Mouse (Mus musculus): Measurements from ENCODE around the gene Nbea.

Gene Nbea

DNA sequence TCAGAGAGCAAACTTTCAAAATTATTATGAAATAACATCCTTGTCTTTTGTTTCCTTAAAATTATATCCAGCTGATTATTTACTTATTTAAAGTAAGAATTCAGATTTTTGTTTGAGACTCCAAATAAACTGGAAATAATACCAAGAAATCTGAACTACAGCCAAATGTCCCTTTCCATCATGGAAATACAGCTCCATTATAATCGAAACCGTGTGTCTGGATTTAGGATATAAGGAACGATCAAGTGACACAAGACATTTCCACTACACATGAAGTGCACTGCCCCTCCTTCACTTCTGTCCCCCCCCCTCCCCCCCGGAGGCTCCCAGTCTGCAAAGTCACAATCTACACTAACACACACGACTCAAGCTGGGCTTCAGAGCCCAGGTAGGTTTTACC is 367.4 kb downstream of the Nbea start:
- TF ChIP-seq POU5F1 (IDR thresholded peaks at IDR 0.05; ENCODE audit: borderline replicate concordance, low read length), result no peak
- TF ChIP-seq CTCF (conservative IDR thresholded peaks at IDR 0.05; ENCODE audit: low read length), result no peak
- TF ChIP-seq NANOG (IDR thresholded peaks at IDR 0.05; ENCODE audit: borderline replicate concordance, low read length), result no peak
- Histone ChIP-seq H3K9me3 (ENCODE audit: low read length) (no peaks in the 10 kb centered on the region), H3K36me3 (ENCODE audit: insufficient read depth, low read length) (no peaks in the 10 kb centered on the region), H3K4me3 (replicated peaks; ENCODE audit: low read length) (no peak overlapping the region), H3K4me1 (replicated peaks; ENCODE audit: low read depth, low read length) (no peaks in the 10 kb centered on the region), H3K27me3 (ENCODE audit: insufficient read depth, low read length) (no peaks in the 10 kb centered on the region)

DNA sequence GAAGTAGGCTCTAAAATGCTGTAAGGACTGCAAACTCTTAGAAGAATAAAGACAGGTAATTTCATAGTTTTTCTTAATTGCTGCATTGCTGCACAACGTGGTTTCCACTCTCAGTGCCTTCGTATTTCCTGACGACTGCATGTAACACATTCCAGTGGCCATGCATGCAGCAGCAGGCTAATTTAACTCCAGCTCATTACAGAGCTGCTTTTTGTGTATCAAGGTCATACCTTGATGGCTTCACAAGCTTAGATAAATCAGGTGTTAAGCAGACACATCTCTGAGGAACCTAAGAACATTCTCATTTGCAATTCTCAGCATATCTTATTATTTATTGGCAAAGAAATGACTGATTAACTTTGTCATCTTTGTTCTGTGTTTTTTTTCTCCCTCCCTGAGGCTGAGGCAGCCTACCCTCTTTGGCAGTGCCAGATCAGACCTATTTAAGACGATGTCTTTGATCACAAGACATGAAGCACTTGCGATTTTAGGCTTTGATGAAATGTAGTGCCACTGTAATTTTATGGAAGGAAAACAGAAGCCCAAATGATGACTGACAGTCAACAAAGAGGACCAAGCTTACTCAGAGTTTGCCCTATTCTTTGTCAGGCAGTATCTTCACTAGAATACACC is 368.4 kb downstream of the Nbea start:
- H3K9me3 ChIP-seq (ENCODE audit: low read length), result no peaks in the 10 kb centered on the region
- TF ChIP-seq CTCF (conservative IDR thresholded peaks at IDR 0.05; ENCODE audit: low read length) (no peak), NANOG (IDR thresholded peaks at IDR 0.05; ENCODE audit: borderline replicate concordance, low read length) (no peak), POU5F1 (IDR thresholded peaks at IDR 0.05; ENCODE audit: borderline replicate concordance, low read length) (no peak)
- no peaks in the 10 kb centered on the region for H3K36me3 ChIP-seq (ENCODE audit: insufficient read depth, low read length)
- no peak overlapping the region for H3K4me3 ChIP-seq (replicated peaks; ENCODE audit: low read length)
- no peaks in the 10 kb centered on the region for H3K27me3 ChIP-seq (ENCODE audit: insufficient read depth, low read length)
- no peaks in the 10 kb centered on the region for H3K4me1 ChIP-seq (replicated peaks; ENCODE audit: low read depth, low read length)

- no peaks in the 10 kb centered on the region for H3K36me3 ChIP-seq (ENCODE audit: insufficient read depth, low read length)
- no peak overlapping the region for H3K4me3 ChIP-seq (replicated peaks; ENCODE audit: low read length)
- H3K4me1 ChIP-seq (replicated peaks; ENCODE audit: low read depth, low read length), result no peaks in the 10 kb centered on the region
- H3K9me3 ChIP-seq (ENCODE audit: low read length), result no peaks in the 10 kb centered on the region
- TF ChIP-seq NANOG (IDR thresholded peaks at IDR 0.05; ENCODE audit: borderline replicate concordance, low read length), result no peak
- TF ChIP-seq CTCF (conservative IDR thresholded peaks at IDR 0.05; ENCODE audit: low read length), result no peak
- no peak for TF ChIP-seq POU5F1 (IDR thresholded peaks at IDR 0.05; ENCODE audit: borderline replicate concordance, low read length)
- H3K27me3 ChIP-seq (ENCODE audit: insufficient read depth, low read length), result peaks cover 3% of the 10 kb centered on the region
Observed at GRCm38 (mm10) chr3:55794768-55795167, 388.7 kb downstream of the Nbea start.

GRCm38 (mm10) chr3:55793842-55794575 is 389.5 kb downstream of the Nbea start:
- Histone ChIP-seq H3K9me3 (ENCODE audit: low read length) (no peaks in the 10 kb centered on the region), H3K4me3 (replicated peaks; ENCODE audit: low read length) (no peak overlapping the region)
- TF ChIP-seq CTCF (conservative IDR thresholded peaks at IDR 0.05; ENCODE audit: low read length), result no peak
- TF ChIP-seq POU5F1 (IDR thresholded peaks at IDR 0.05; ENCODE audit: borderline replicate concordance, low read length), result no peak
- no peak for TF ChIP-seq NANOG (IDR thresholded peaks at IDR 0.05; ENCODE audit: borderline replicate concordance, low read length)

DNA sequence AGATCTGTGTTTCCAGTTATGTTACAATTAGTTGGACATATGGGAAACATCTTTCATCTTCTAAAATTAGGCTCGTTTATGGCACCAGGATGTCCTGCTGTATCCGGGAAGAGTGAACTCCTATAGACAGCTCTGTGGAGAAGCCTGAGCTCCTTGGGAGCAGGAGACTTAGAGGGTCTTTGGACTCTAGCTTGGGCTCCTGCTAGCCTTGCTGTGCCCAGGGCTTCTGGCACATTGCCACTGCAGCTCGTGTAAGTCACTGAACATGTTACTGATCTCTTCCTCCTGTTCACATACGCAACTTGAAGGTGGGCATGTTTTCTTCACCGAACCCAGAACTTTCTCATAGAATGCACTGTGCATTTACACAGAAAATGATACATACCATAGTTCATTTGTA is 391.2 kb downstream of the Nbea start:
- Histone ChIP-seq H3K36me3 (ENCODE audit: insufficient read depth, low read length) (no peaks in the 10 kb centered on the region), H3K9me3 (ENCODE audit: low read length) (no peaks in the 10 kb centered on the region), H3K4me1 (replicated peaks; ENCODE audit: low read depth, low read length) (0 out of 2 replicates have a peak, but pooled peaks cover 1% of the 10 kb centered on the region), H3K27me3 (ENCODE audit: insufficient read depth, low read length) (peaks cover 14% of the 10 kb centered on the region), H3K4me3 (replicated peaks; ENCODE audit: low read length) (no peak overlapping the region)
- TF ChIP-seq POU5F1 (IDR thresholded peaks at IDR 0.05; ENCODE audit: borderline replicate concordance, low read length) (no peak), NANOG (IDR thresholded peaks at IDR 0.05; ENCODE audit: borderline replicate concordance, low read length) (no peak), CTCF (conservative IDR thresholded peaks at IDR 0.05; ENCODE audit: low read length) (no peak)

More at GRCm38 (mm10) chr3:55793842-55794575, 389.5 kb downstream of the Nbea start:
- Histone ChIP-seq H3K27me3 (ENCODE audit: insufficient read depth, low read length) (peaks cover 9% of the 10 kb centered on the region), H3K4me1 (replicated peaks; ENCODE audit: low read depth, low read length) (no peaks in the 10 kb centered on the region), H3K36me3 (ENCODE audit: insufficient read depth, low read length) (no peaks in the 10 kb centered on the region)

DNA sequence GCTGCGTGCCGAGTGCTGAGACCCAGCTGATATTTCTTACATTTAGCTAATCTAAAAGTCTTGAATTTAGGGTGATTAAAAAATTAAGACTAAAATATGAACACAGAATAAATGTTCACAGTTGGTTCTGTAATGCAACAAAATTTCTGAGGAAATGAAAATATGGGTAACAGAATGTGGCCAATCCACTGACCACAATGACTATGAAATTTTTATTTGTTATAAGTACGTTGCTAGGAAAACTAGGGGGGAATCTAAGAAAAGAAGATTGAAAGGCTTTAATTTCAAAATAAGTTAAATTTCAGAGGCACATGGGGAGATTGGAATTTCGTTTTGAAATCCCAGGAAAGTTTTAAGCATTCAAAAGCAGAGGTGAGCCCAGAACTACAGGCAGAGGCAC is 392.9 kb downstream of the Nbea start:
- Histone ChIP-seq H3K27me3 (ENCODE audit: insufficient read depth, low read length) (peaks cover 28% of the 10 kb centered on the region), H3K4me3 (replicated peaks; ENCODE audit: low read length) (no peak overlapping the region), H3K36me3 (ENCODE audit: insufficient read depth, low read length) (no peaks in the 10 kb centered on the region), H3K4me1 (replicated peaks; ENCODE audit: low read depth, low read length) (peaks cover 7% of the 10 kb centered on the region; the same call in 1 of the 2 replicates), H3K9me3 (ENCODE audit: low read length) (no peaks in the 10 kb centered on the region)
- no peak for TF ChIP-seq CTCF (conservative IDR thresholded peaks at IDR 0.05; ENCODE audit: low read length)
- TF ChIP-seq POU5F1 (IDR thresholded peaks at IDR 0.05; ENCODE audit: borderline replicate concordance, low read length), result no peak
- no peak for TF ChIP-seq NANOG (IDR thresholded peaks at IDR 0.05; ENCODE audit: borderline replicate concordance, low read length)

GRCm38 (mm10) chr3:55789856-55790255 is 393.6 kb downstream of the Nbea start:
- no peak for TF ChIP-seq CTCF (conservative IDR thresholded peaks at IDR 0.05; ENCODE audit: low read length)
- no peak for TF ChIP-seq NANOG (IDR thresholded peaks at IDR 0.05; ENCODE audit: borderline replicate concordance, low read length)
- TF ChIP-seq POU5F1 (IDR thresholded peaks at IDR 0.05; ENCODE audit: borderline replicate concordance, low read length), result no peak
- H3K4me3 ChIP-seq (replicated peaks; ENCODE audit: low read length), result no peak overlapping the region
- H3K4me1 ChIP-seq (replicated peaks; ENCODE audit: low read depth, low read length), result peaks cover 7% of the 10 kb centered on the region; the same call in 1 of the 2 replicates
- H3K27me3 ChIP-seq (ENCODE audit: insufficient read depth, low read length), result peaks cover 32% of the 10 kb centered on the region
- H3K9me3 ChIP-seq (ENCODE audit: low read length), result no peaks in the 10 kb centered on the region
- H3K36me3 ChIP-seq (ENCODE audit: insufficient read depth, low read length), result no peaks in the 10 kb centered on the region

GRCm38 (mm10) chr3:55788621-55789201 is 394.8 kb downstream of the Nbea start:
- H3K4me1 ChIP-seq (replicated peaks; ENCODE audit: low read depth, low read length), result peaks cover 10% of the 10 kb centered on the region
- H3K36me3 ChIP-seq (ENCODE audit: insufficient read depth, low read length), result no peaks in the 10 kb centered on the region
- H3K9me3 ChIP-seq (ENCODE audit: low read length), result no peaks in the 10 kb centered on the region
- TF ChIP-seq CTCF (conservative IDR thresholded peaks at IDR 0.05; ENCODE audit: low read length) (no peak), POU5F1 (IDR thresholded peaks at IDR 0.05; ENCODE audit: borderline replicate concordance, low read length) (no peak), NANOG (IDR thresholded peaks at IDR 0.05; ENCODE audit: borderline replicate concordance, low read length) (no peak)
- no peak overlapping the region for H3K4me3 ChIP-seq (replicated peaks; ENCODE audit: low read length)
- peaks cover 39% of the 10 kb centered on the region for H3K27me3 ChIP-seq (ENCODE audit: insufficient read depth, low read length)

All from E14TG2a.4 (cell line).